Mouse (Mus musculus): ENCODE data around the gene Kri1. TPM values are rescaled to one million over a fixed set of nuclear protein-coding genes. Genes with fewer than 3 reads are reported as not detected.
A peak's percentile ranks its signal among the peaks of the same experiment; 100 is the strongest.

The Kri1 gene
- total RNA-seq (2014; rRNA removed) (27.6 and 28.1 TPM in 2 replicates), polyA plus RNA-seq (2015; fragmentation: Nextera tagmentation; extraction: Ambion mirVana) (7.1 and 11.9 TPM in 2 replicates)

- WGBS: 2% methylated on average over 58 of the region's 59 CpGs
- Histone ChIP-seq H3K4me3 (ENCODE audit: low read depth, low read length) (peak within 1 kb of the TSS; percentile 63), H3K4me1 (ENCODE audit: insufficient read depth) (peaks cover 21% of the 10 kb centered on the region; the same call in 1 of the 2 replicates), H3K36me3 (ENCODE audit: insufficient read depth) (peaks cover 12% of the 10 kb centered on the region), H3K4me2 (ENCODE audit: low read depth) (peak within 1 kb of the TSS; percentile 76), H3K27ac (ENCODE audit: low read depth, low read length) (peak within 1 kb of the TSS; percentile 93), H3K27me3 (ENCODE audit: insufficient read depth, low read length) (no peaks in the 10 kb centered on the region), H3K9me3 (ENCODE audit: low read length) (no peaks in the 10 kb centered on the region), H3K9ac (peak within 1 kb of the TSS; percentile 75)
- ATAC-seq: peak; percentile 83
- no peak; the same call in 1 of the 2 replicates for TF ChIP-seq CTCF (IDR thresholded peaks at IDR 0.05; ENCODE audit: low read depth)
- peak; percentile 97 for DNase-seq
Observed at GRCm38 (mm10) chr9:21287571-21288402, at the start of gene Kri1. Gene Kri1, minus strand, starts transcription at chr9:21287969.

- no peak overlapping the region for H3K9ac ChIP-seq
- H3K4me1 ChIP-seq (ENCODE audit: insufficient read depth): no peaks in the 10 kb centered on the region
- H3K4me3 ChIP-seq (ENCODE audit: low read depth, low read length): no peak overlapping the region
- TF ChIP-seq CTCF (IDR thresholded peaks at IDR 0.05; ENCODE audit: low read depth): no peak
- H3K9me3 ChIP-seq (ENCODE audit: low read length): no peaks in the 10 kb centered on the region
- H3K27ac ChIP-seq (ENCODE audit: low read depth, low read length): no peak overlapping the region
- no peak overlapping the region for H3K4me2 ChIP-seq (ENCODE audit: low read depth)
- DNase-seq: no peak
- no peaks in the 10 kb centered on the region for H3K27me3 ChIP-seq (ENCODE audit: insufficient read depth, low read length)
- 75% methylated on average over 8 of the region's 8 CpGs for WGBS
- peaks cover 2% of the 10 kb centered on the region for H3K36me3 ChIP-seq (ENCODE audit: insufficient read depth)
- ATAC-seq: no peak
Observed at GRCm38 (mm10) chr9:21336491-21336890, 48.7 kb upstream of the Kri1 start.

GRCm38 (mm10) chr9:21335391-21335790 is 47.6 kb upstream of the Kri1 start:
- Histone ChIP-seq H3K27me3 (ENCODE audit: insufficient read depth, low read length) (no peaks in the 10 kb centered on the region), H3K9me3 (ENCODE audit: low read length) (no peaks in the 10 kb centered on the region), H3K4me1 (ENCODE audit: insufficient read depth) (no peaks in the 10 kb centered on the region), H3K27ac (ENCODE audit: low read depth, low read length) (no peak overlapping the region), H3K36me3 (ENCODE audit: insufficient read depth) (no peaks in the 10 kb centered on the region; the same call in 1 of the 2 replicates), H3K9ac (no peak overlapping the region), H3K4me3 (ENCODE audit: low read depth, low read length) (no peak overlapping the region), H3K4me2 (ENCODE audit: low read depth) (no peak overlapping the region)
- no peak for DNase-seq
- no peak for TF ChIP-seq CTCF (IDR thresholded peaks at IDR 0.05; ENCODE audit: low read depth)
- no peak for ATAC-seq
- WGBS: 85% methylated on average over 4 of the region's 4 CpGs

- H3K9ac ChIP-seq: no peak overlapping the region
- no peaks in the 10 kb centered on the region for H3K27me3 ChIP-seq (ENCODE audit: insufficient read depth, low read length)
- H3K9me3 ChIP-seq (ENCODE audit: low read length): no peaks in the 10 kb centered on the region
- no peak overlapping the region for H3K4me3 ChIP-seq (ENCODE audit: low read depth, low read length)
- ATAC-seq (no peak), DNase-seq (no peak)
- no peaks in the 10 kb centered on the region for H3K4me1 ChIP-seq (ENCODE audit: insufficient read depth)
- H3K36me3 ChIP-seq (ENCODE audit: insufficient read depth): no peaks in the 10 kb centered on the region
- no peak overlapping the region for H3K4me2 ChIP-seq (ENCODE audit: low read depth)
- no peak for TF ChIP-seq CTCF (IDR thresholded peaks at IDR 0.05; ENCODE audit: low read depth)
- H3K27ac ChIP-seq (ENCODE audit: low read depth, low read length): no peak overlapping the region
Observed at GRCm38 (mm10) chr9:21334747-21335146, 47.0 kb upstream of the Kri1 start.

- no peaks in the 10 kb centered on the region for H3K9me3 ChIP-seq (ENCODE audit: low read length)
- 92% methylated on average over 1 of the region's 1 CpGs for WGBS
- no peaks in the 10 kb centered on the region for H3K27me3 ChIP-seq (ENCODE audit: insufficient read depth, low read length)
- no peak for TF ChIP-seq CTCF (IDR thresholded peaks at IDR 0.05; ENCODE audit: low read depth)
- no peak overlapping the region for H3K4me2 ChIP-seq (ENCODE audit: low read depth)
- no peak overlapping the region for H3K4me3 ChIP-seq (ENCODE audit: low read depth, low read length)
- no peak overlapping the region for H3K9ac ChIP-seq
- DNase-seq (no peak), ATAC-seq (no peak)
- no peaks in the 10 kb centered on the region for H3K36me3 ChIP-seq (ENCODE audit: insufficient read depth)
- no peaks in the 10 kb centered on the region for H3K4me1 ChIP-seq (ENCODE audit: insufficient read depth)
- no peak overlapping the region for H3K27ac ChIP-seq (ENCODE audit: low read depth, low read length)
Observed at GRCm38 (mm10) chr9:21333523-21333922, 45.8 kb upstream of the Kri1 start.

GRCm38 (mm10) chr9:21332161-21333061 is 44.6 kb upstream of the Kri1 start:
- 28% methylated on average over 9 of the region's 9 CpGs for WGBS
- DNase-seq: no peak
- peak; percentile 29 for ATAC-seq

More at GRCm38 (mm10) chr9:21332161-21333061, 44.6 kb upstream of the Kri1 start:
- no peak overlapping the region for H3K4me2 ChIP-seq (ENCODE audit: low read depth)
- no peaks in the 10 kb centered on the region for H3K27me3 ChIP-seq (ENCODE audit: insufficient read depth, low read length)
- H3K9me3 ChIP-seq (ENCODE audit: low read length): no peaks in the 10 kb centered on the region
- H3K4me3 ChIP-seq (ENCODE audit: low read depth, low read length): no peak overlapping the region
- no peaks in the 10 kb centered on the region for H3K4me1 ChIP-seq (ENCODE audit: insufficient read depth)
- no peak overlapping the region for H3K9ac ChIP-seq
- H3K27ac ChIP-seq (ENCODE audit: low read depth, low read length): no peak overlapping the region
- no peaks in the 10 kb centered on the region for H3K36me3 ChIP-seq (ENCODE audit: insufficient read depth)
- no peak for TF ChIP-seq CTCF (IDR thresholded peaks at IDR 0.05; ENCODE audit: low read depth)

All from forebrain, postnatal 0 days (tissue).